Mouse (Mus musculus): ENCODE measurements at regions not wholly inside any gene's neighbourhood (a gene's known extent, or its start where the extent isn't known, plus 50 kb on each side); places are given as distances from the start of the nearest gene placed in this dataset.

- no peak overlapping the region for H3K4me2 ChIP-seq (ENCODE audit: low read depth, low read length)
- WGBS = 25% methylated on average over 1 of the region's 1 CpGs
- peak; percentile 76 for ATAC-seq (ENCODE audit: low read depth)
Observed at GRCm38 (mm10) chr9:31999760-32000159, 86.5 kb upstream of the Barx2 start.

GRCm38 (mm10) chr9:32002924-32003323, 89.7 kb upstream of the Barx2 start:
- H3K4me3 ChIP-seq (ENCODE audit: low read length) = no peak overlapping the region
- H3K9me3 ChIP-seq (ENCODE audit: control insufficient read depth, low read length) = no peaks in the 10 kb centered on the region
- no peaks in the 10 kb centered on the region for H3K36me3 ChIP-seq (ENCODE audit: control insufficient read depth, insufficient read depth, low read length)
- H3K27ac ChIP-seq (ENCODE audit: low read length) = no peak overlapping the region
- ATAC-seq (ENCODE audit: low read depth) = no peak
- H3K4me2 ChIP-seq (ENCODE audit: low read depth, low read length) = no peak overlapping the region
- H3K27me3 ChIP-seq (ENCODE audit: control insufficient read depth, insufficient read depth, low read depth, low read length) = no peaks in the 10 kb centered on the region
- WGBS = 52% methylated on average over 4 of the region's 4 CpGs
- H3K9ac ChIP-seq (ENCODE audit: low read length) = no peak overlapping the region
- peaks cover 1% of the 10 kb centered on the region; the same call in 1 of the 2 replicates for H3K4me1 ChIP-seq (replicated peaks; ENCODE audit: control insufficient read depth, insufficient read depth, low read length)

More at GRCm38 (mm10) chr9:31999760-32000159, 86.5 kb upstream of the Barx2 start:
- H3K4me1 ChIP-seq (replicated peaks; ENCODE audit: control insufficient read depth, insufficient read depth, low read length) = peaks cover 17% of the 10 kb centered on the region
- no peak overlapping the region for H3K9ac ChIP-seq (ENCODE audit: low read length)
- H3K9me3 ChIP-seq (ENCODE audit: control insufficient read depth, low read length) = no peaks in the 10 kb centered on the region
- no peaks in the 10 kb centered on the region for H3K27me3 ChIP-seq (ENCODE audit: control insufficient read depth, insufficient read depth, low read depth, low read length)
- no peaks in the 10 kb centered on the region for H3K36me3 ChIP-seq (ENCODE audit: control insufficient read depth, insufficient read depth, low read length)
- no peak overlapping the region for H3K4me3 ChIP-seq (ENCODE audit: low read length)
- H3K27ac ChIP-seq (ENCODE audit: low read length) = no peak overlapping the region

- ATAC-seq (ENCODE audit: low read depth) = no peak
- H3K27ac ChIP-seq (ENCODE audit: low read length) = no peak overlapping the region
- no peak overlapping the region for H3K9ac ChIP-seq (ENCODE audit: low read length)
- H3K4me3 ChIP-seq (ENCODE audit: low read length) = no peak overlapping the region
- 87% methylated on average over 7 of the region's 7 CpGs for WGBS
- H3K4me1 ChIP-seq (replicated peaks; ENCODE audit: control insufficient read depth, insufficient read depth, low read length) = no peaks in the 10 kb centered on the region
- no peaks in the 10 kb centered on the region for H3K36me3 ChIP-seq (ENCODE audit: control insufficient read depth, insufficient read depth, low read length)
- no peaks in the 10 kb centered on the region for H3K9me3 ChIP-seq (ENCODE audit: control insufficient read depth, low read length)
- H3K4me2 ChIP-seq (ENCODE audit: low read depth, low read length) = no peak overlapping the region
- no peaks in the 10 kb centered on the region for H3K27me3 ChIP-seq (ENCODE audit: control insufficient read depth, insufficient read depth, low read depth, low read length)
Observed at GRCm38 (mm10) chr9:32003730-32004129, 90.5 kb upstream of the Barx2 start.

GRCm38 (mm10) chr9:32005348-32005747, 92.1 kb upstream of the Barx2 start:
- Histone ChIP-seq H3K4me3 (ENCODE audit: low read length) (no peak overlapping the region), H3K9me3 (ENCODE audit: control insufficient read depth, low read length) (no peaks in the 10 kb centered on the region), H3K36me3 (ENCODE audit: control insufficient read depth, insufficient read depth, low read length) (no peaks in the 10 kb centered on the region), H3K27me3 (ENCODE audit: control insufficient read depth, insufficient read depth, low read depth, low read length) (no peaks in the 10 kb centered on the region), H3K4me1 (replicated peaks; ENCODE audit: control insufficient read depth, insufficient read depth, low read length) (no peaks in the 10 kb centered on the region), H3K9ac (ENCODE audit: low read length) (no peak overlapping the region), H3K4me2 (ENCODE audit: low read depth, low read length) (no peak overlapping the region), H3K27ac (ENCODE audit: low read length) (no peak overlapping the region)
- ATAC-seq (ENCODE audit: low read depth) = no peak
- 59% methylated on average over 9 of the region's 9 CpGs for WGBS

- H3K9ac ChIP-seq (ENCODE audit: low read length) = no peak overlapping the region
- no peaks in the 10 kb centered on the region for H3K9me3 ChIP-seq (ENCODE audit: control insufficient read depth, low read length)
- ATAC-seq (ENCODE audit: low read depth) = no peak
- no peak overlapping the region for H3K4me3 ChIP-seq (ENCODE audit: low read length)
- H3K27ac ChIP-seq (ENCODE audit: low read length) = no peak overlapping the region
- WGBS = 60% methylated on average over 4 of the region's 4 CpGs
- H3K4me2 ChIP-seq (ENCODE audit: low read depth, low read length) = no peak overlapping the region
- no peaks in the 10 kb centered on the region for H3K36me3 ChIP-seq (ENCODE audit: control insufficient read depth, insufficient read depth, low read length)
- H3K4me1 ChIP-seq (replicated peaks; ENCODE audit: control insufficient read depth, insufficient read depth, low read length) = peaks cover 7% of the 10 kb centered on the region
- H3K27me3 ChIP-seq (ENCODE audit: control insufficient read depth, insufficient read depth, low read depth, low read length) = no peaks in the 10 kb centered on the region
Observed at GRCm38 (mm10) chr9:32006350-32006749, 93.1 kb upstream of the Barx2 start.

GRCm38 (mm10) chr9:32010953-32011770, 97.9 kb upstream of the Barx2 start:
- H3K9ac ChIP-seq (ENCODE audit: low read length) = no peak overlapping the region
- no peak overlapping the region for H3K4me3 ChIP-seq (ENCODE audit: low read length)
- H3K27me3 ChIP-seq (ENCODE audit: control insufficient read depth, insufficient read depth, low read depth, low read length) = no peaks in the 10 kb centered on the region
- no peak overlapping the region for H3K4me2 ChIP-seq (ENCODE audit: low read depth, low read length)
- H3K4me1 ChIP-seq (replicated peaks; ENCODE audit: control insufficient read depth, insufficient read depth, low read length) = peaks cover 10% of the 10 kb centered on the region
- no peaks in the 10 kb centered on the region; the same call in 1 of the 2 replicates for H3K9me3 ChIP-seq (ENCODE audit: control insufficient read depth, low read length)
- H3K27ac ChIP-seq (ENCODE audit: low read length) = peak overlapping the region; percentile 56
- peak; percentile 90 for ATAC-seq (ENCODE audit: low read depth)
- no peaks in the 10 kb centered on the region for H3K36me3 ChIP-seq (ENCODE audit: control insufficient read depth, insufficient read depth, low read length)
- WGBS = 14% methylated on average over 11 of the region's 11 CpGs

- WGBS = 40% methylated on average over 4 of the region's 4 CpGs
- Histone ChIP-seq H3K9me3 (ENCODE audit: control insufficient read depth, low read length) (no peaks in the 10 kb centered on the region; the same call in 1 of the 2 replicates), H3K4me1 (replicated peaks; ENCODE audit: control insufficient read depth, insufficient read depth, low read length) (peaks cover 11% of the 10 kb centered on the region), H3K27me3 (ENCODE audit: control insufficient read depth, insufficient read depth, low read depth, low read length) (no peaks in the 10 kb centered on the region), H3K27ac (ENCODE audit: low read length) (no peak overlapping the region), H3K36me3 (ENCODE audit: control insufficient read depth, insufficient read depth, low read length) (no peaks in the 10 kb centered on the region), H3K4me3 (ENCODE audit: low read length) (no peak overlapping the region), H3K9ac (ENCODE audit: low read length) (no peak overlapping the region), H3K4me2 (ENCODE audit: low read depth, low read length) (no peak overlapping the region)
- no peak for ATAC-seq (ENCODE audit: low read depth)
Observed at GRCm38 (mm10) chr9:32016286-32016685, 99.7 kb upstream of the Arhgap32 start.

- Histone ChIP-seq H3K4me1 (replicated peaks; ENCODE audit: control insufficient read depth, insufficient read depth, low read length) (peaks cover 13% of the 10 kb centered on the region), H3K9ac (ENCODE audit: low read length) (no peak overlapping the region), H3K9me3 (ENCODE audit: control insufficient read depth, low read length) (no peaks in the 10 kb centered on the region; the same call in 1 of the 2 replicates), H3K36me3 (ENCODE audit: control insufficient read depth, insufficient read depth, low read length) (no peaks in the 10 kb centered on the region), H3K27ac (ENCODE audit: low read length) (no peak overlapping the region), H3K27me3 (ENCODE audit: control insufficient read depth, insufficient read depth, low read depth, low read length) (no peaks in the 10 kb centered on the region), H3K4me3 (ENCODE audit: low read length) (no peak overlapping the region), H3K4me2 (ENCODE audit: low read depth, low read length) (no peak overlapping the region)
- no peak for ATAC-seq (ENCODE audit: low read depth)
Observed at GRCm38 (mm10) chr9:32018020-32018419, 97.9 kb upstream of the Arhgap32 start.

- Histone ChIP-seq H3K9ac (ENCODE audit: low read length) (no peak overlapping the region), H3K4me1 (replicated peaks; ENCODE audit: control insufficient read depth, insufficient read depth, low read length) (peaks cover 13% of the 10 kb centered on the region), H3K4me3 (ENCODE audit: low read length) (no peak overlapping the region), H3K4me2 (ENCODE audit: low read depth, low read length) (no peak overlapping the region), H3K36me3 (ENCODE audit: control insufficient read depth, insufficient read depth, low read length) (no peaks in the 10 kb centered on the region), H3K27me3 (ENCODE audit: control insufficient read depth, insufficient read depth, low read depth, low read length) (no peaks in the 10 kb centered on the region), H3K27ac (ENCODE audit: low read length) (no peak overlapping the region), H3K9me3 (ENCODE audit: control insufficient read depth, low read length) (no peaks in the 10 kb centered on the region)
- 83% methylated on average over 5 of the region's 5 CpGs for WGBS
- ATAC-seq (ENCODE audit: low read depth) = no peak
Observed at GRCm38 (mm10) chr9:32019786-32020185, 96.2 kb upstream of the Arhgap32 start.

Measured in lung, embryonic 16.5 days (tissue).